Mouse (Mus musculus): ENCODE results near the gene B230104I21Rik. TPM values are rescaled to one million over a fixed set of nuclear protein-coding genes. Genes with fewer than 3 reads are reported as not detected.

Gene B230104I21Rik
- polyA plus RNA-seq, 1 experiment from 2014 or later, result not detected

DNA sequence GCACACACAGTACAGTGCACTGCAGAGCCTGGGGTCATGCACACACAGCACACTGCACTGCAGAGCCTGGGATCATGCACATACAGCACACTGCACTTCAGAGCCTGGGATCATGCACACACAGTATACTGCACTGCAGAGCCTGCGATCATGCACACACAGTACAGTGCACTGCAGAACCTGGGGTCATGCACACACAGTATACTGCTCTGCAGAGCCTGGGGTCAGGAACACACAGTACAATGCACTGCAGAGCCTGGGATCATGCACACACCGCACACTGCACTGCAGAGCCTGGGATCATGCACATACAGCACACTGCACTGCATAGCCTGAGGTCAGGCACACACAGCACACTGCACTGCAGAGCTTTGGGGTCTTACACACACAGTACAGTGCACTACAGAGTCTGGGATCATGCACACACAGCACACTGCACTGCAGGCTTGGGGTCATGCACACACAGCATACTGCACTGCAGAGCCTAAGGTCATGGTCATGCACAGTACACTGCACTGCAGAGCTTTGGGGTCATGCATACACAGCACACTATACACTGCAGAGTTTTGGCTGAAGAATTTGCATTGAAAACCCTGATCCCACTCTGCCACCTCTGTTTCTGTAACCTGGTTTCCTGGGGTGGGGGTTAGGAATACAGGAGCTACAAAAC is 23.6 kb upstream of the B230104I21Rik start:
- peak overlapping the region; percentile 53 for H3K27ac ChIP-seq (ENCODE audit: low read depth, low read length)
- H3K9me3 ChIP-seq (ENCODE audit: control insufficient read depth, low read length), result no peaks in the 10 kb centered on the region
- no peak for DNase-seq (ENCODE audit: low spot score)
- 0 out of 2 replicates have a peak, but pooled peaks have one; percentile 42 for ATAC-seq (replicated peaks; ENCODE audit: low FRiP score)
- no peaks in the 10 kb centered on the region for H3K27me3 ChIP-seq (ENCODE audit: control insufficient read depth, insufficient read depth, low read length)
- no peaks in the 10 kb centered on the region for H3K4me1 ChIP-seq (replicated peaks; ENCODE audit: control insufficient read depth, insufficient read depth, low read length)
- no peak overlapping the region for H3K4me3 ChIP-seq (ENCODE audit: low read depth, low read length)
- H3K4me2 ChIP-seq (ENCODE audit: low read depth, low read length, severe bottlenecking), result no peak overlapping the region
- no peak overlapping the region for H3K9ac ChIP-seq (ENCODE audit: low read length)
- WGBS, result 85% methylated on average over 2 of the region's 2 CpGs
- no peaks in the 10 kb centered on the region for H3K36me3 ChIP-seq (ENCODE audit: control insufficient read depth, insufficient read depth, low read length)

- Histone ChIP-seq H3K27me3 (ENCODE audit: control insufficient read depth, insufficient read depth, low read length) (no peaks in the 10 kb centered on the region), H3K27ac (ENCODE audit: low read depth, low read length) (peak overlapping the region; percentile 53), H3K9me3 (ENCODE audit: control insufficient read depth, low read length) (no peaks in the 10 kb centered on the region), H3K9ac (ENCODE audit: low read length) (no peak overlapping the region), H3K4me1 (replicated peaks; ENCODE audit: control insufficient read depth, insufficient read depth, low read length) (no peaks in the 10 kb centered on the region), H3K4me2 (ENCODE audit: low read depth, low read length, severe bottlenecking) (no peak overlapping the region), H3K4me3 (ENCODE audit: low read depth, low read length) (no peak overlapping the region), H3K36me3 (ENCODE audit: control insufficient read depth, insufficient read depth, low read length) (no peaks in the 10 kb centered on the region)
- no peak for DNase-seq (ENCODE audit: low spot score)
- 21% methylated on average over 4 of the region's 4 CpGs for WGBS
- 0 out of 2 replicates have a peak, but pooled peaks have one; percentile 42 for ATAC-seq (replicated peaks; ENCODE audit: low FRiP score)
These were observed 22.8 kb upstream of the B230104I21Rik start for GRCm38 (mm10) chr4:154312935-154313621.

- H3K9me3 ChIP-seq (ENCODE audit: control insufficient read depth, low read length), result no peaks in the 10 kb centered on the region
- H3K27me3 ChIP-seq (ENCODE audit: control insufficient read depth, insufficient read depth, low read length), result no peaks in the 10 kb centered on the region
- 78% methylated on average over 11 of the region's 11 CpGs for WGBS
- H3K4me1 ChIP-seq (replicated peaks; ENCODE audit: control insufficient read depth, insufficient read depth, low read length), result no peaks in the 10 kb centered on the region
- H3K27ac ChIP-seq (ENCODE audit: low read depth, low read length), result peak overlapping the region; percentile 53; the same call in 1 of the 2 replicates
- no peaks in the 10 kb centered on the region for H3K36me3 ChIP-seq (ENCODE audit: control insufficient read depth, insufficient read depth, low read length)
- no peak overlapping the region for H3K4me3 ChIP-seq (ENCODE audit: low read depth, low read length)
- H3K9ac ChIP-seq (ENCODE audit: low read length), result no peak overlapping the region
- ATAC-seq (replicated peaks; ENCODE audit: low FRiP score), result no peak
- H3K4me2 ChIP-seq (ENCODE audit: low read depth, low read length, severe bottlenecking), result no peak overlapping the region
- no peak for DNase-seq (ENCODE audit: low spot score)
These were observed 22.3 kb upstream of the B230104I21Rik start for GRCm38 (mm10) chr4:154313622-154313967.

GRCm38 (mm10) chr4:154325410-154325809 is 10.5 kb upstream of the B230104I21Rik start:
- Histone ChIP-seq H3K9me3 (ENCODE audit: control insufficient read depth, low read length) (no peaks in the 10 kb centered on the region), H3K36me3 (ENCODE audit: control insufficient read depth, insufficient read depth, low read length) (no peaks in the 10 kb centered on the region), H3K9ac (ENCODE audit: low read length) (no peak overlapping the region), H3K4me3 (ENCODE audit: low read depth, low read length) (no peak overlapping the region), H3K4me1 (replicated peaks; ENCODE audit: control insufficient read depth, insufficient read depth, low read length) (no peaks in the 10 kb centered on the region), H3K4me2 (ENCODE audit: low read depth, low read length, severe bottlenecking) (no peak overlapping the region), H3K27me3 (ENCODE audit: control insufficient read depth, insufficient read depth, low read length) (no peaks in the 10 kb centered on the region), H3K27ac (ENCODE audit: low read depth, low read length) (no peak overlapping the region)
- DNase-seq (ENCODE audit: low spot score), result no peak
- WGBS, result 73% methylated on average over 4 of the region's 4 CpGs
- no peak for ATAC-seq (replicated peaks; ENCODE audit: low FRiP score)

DNA sequence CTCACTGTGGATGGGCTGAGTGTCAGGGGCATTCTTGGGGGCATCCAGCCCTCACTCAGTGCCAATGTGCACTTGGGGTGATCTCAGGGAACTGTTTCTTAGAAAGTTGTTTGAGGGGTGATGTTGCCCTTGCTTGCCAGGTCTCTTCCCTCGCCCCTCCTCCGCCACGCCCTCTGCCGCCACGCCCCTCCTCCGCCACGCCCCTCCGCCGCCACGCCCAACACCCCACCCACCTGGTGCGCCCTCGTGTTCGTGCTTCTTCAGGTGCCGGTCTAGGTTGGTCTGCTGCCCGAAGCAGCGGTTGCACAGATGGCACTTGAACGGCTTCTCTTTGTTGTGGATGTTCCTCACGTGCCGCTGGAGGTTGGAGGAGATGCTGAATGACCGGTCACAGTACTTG is 7.5 kb upstream of the B230104I21Rik start:
- Histone ChIP-seq H3K36me3 (ENCODE audit: control insufficient read depth, insufficient read depth, low read length) (no peaks in the 10 kb centered on the region; the same call in 1 of the 2 replicates), H3K9me3 (ENCODE audit: control insufficient read depth, low read length) (no peaks in the 10 kb centered on the region), H3K27ac (ENCODE audit: low read depth, low read length) (no peak overlapping the region), H3K4me1 (replicated peaks; ENCODE audit: control insufficient read depth, insufficient read depth, low read length) (no peaks in the 10 kb centered on the region), H3K4me2 (ENCODE audit: low read depth, low read length, severe bottlenecking) (no peak overlapping the region), H3K4me3 (ENCODE audit: low read depth, low read length) (no peak overlapping the region), H3K9ac (ENCODE audit: low read length) (no peak overlapping the region), H3K27me3 (ENCODE audit: control insufficient read depth, insufficient read depth, low read length) (no peaks in the 10 kb centered on the region)
- DNase-seq (ENCODE audit: low spot score), result no peak
- 7% methylated on average over 14 of the region's 20 CpGs for WGBS
- ATAC-seq (replicated peaks; ENCODE audit: low FRiP score), result no peak

GRCm38 (mm10) chr4:154328836-154329235 is 7.1 kb upstream of the B230104I21Rik start:
- H3K9ac ChIP-seq (ENCODE audit: low read length), result no peak overlapping the region
- no peaks in the 10 kb centered on the region for H3K27me3 ChIP-seq (ENCODE audit: control insufficient read depth, insufficient read depth, low read length)
- H3K4me1 ChIP-seq (replicated peaks; ENCODE audit: control insufficient read depth, insufficient read depth, low read length), result no peaks in the 10 kb centered on the region
- no peak overlapping the region for H3K4me3 ChIP-seq (ENCODE audit: low read depth, low read length)
- no peak overlapping the region for H3K27ac ChIP-seq (ENCODE audit: low read depth, low read length)
- no peaks in the 10 kb centered on the region; the same call in 1 of the 2 replicates for H3K36me3 ChIP-seq (ENCODE audit: control insufficient read depth, insufficient read depth, low read length)
- DNase-seq (ENCODE audit: low spot score), result peak; percentile 87
- ATAC-seq (replicated peaks; ENCODE audit: low FRiP score), result peak; percentile 57
- no peaks in the 10 kb centered on the region for H3K9me3 ChIP-seq (ENCODE audit: control insufficient read depth, low read length)
- WGBS, result 5% methylated on average over 6 of the region's 6 CpGs
- no peak overlapping the region for H3K4me2 ChIP-seq (ENCODE audit: low read depth, low read length, severe bottlenecking)

GRCm38 (mm10) chr4:154330001-154330400 is 5.9 kb upstream of the B230104I21Rik start:
- no peaks in the 10 kb centered on the region for H3K4me1 ChIP-seq (replicated peaks; ENCODE audit: control insufficient read depth, insufficient read depth, low read length)
- no peak overlapping the region for H3K4me3 ChIP-seq (ENCODE audit: low read depth, low read length)
- DNase-seq (ENCODE audit: low spot score), result no peak
- H3K9ac ChIP-seq (ENCODE audit: low read length), result no peak overlapping the region; the same call in 1 of the 2 replicates
- no peaks in the 10 kb centered on the region for H3K27me3 ChIP-seq (ENCODE audit: control insufficient read depth, insufficient read depth, low read length)
- H3K27ac ChIP-seq (ENCODE audit: low read depth, low read length), result no peak overlapping the region
- WGBS, result 92% methylated on average over 7 of the region's 7 CpGs
- no peaks in the 10 kb centered on the region; the same call in 1 of the 2 replicates for H3K36me3 ChIP-seq (ENCODE audit: control insufficient read depth, insufficient read depth, low read length)
- no peak for ATAC-seq (replicated peaks; ENCODE audit: low FRiP score)
- no peak overlapping the region for H3K4me2 ChIP-seq (ENCODE audit: low read depth, low read length, severe bottlenecking)
- no peaks in the 10 kb centered on the region for H3K9me3 ChIP-seq (ENCODE audit: control insufficient read depth, low read length)

GRCm38 (mm10) chr4:154331271-154331670 is 4.7 kb upstream of the B230104I21Rik start:
- Histone ChIP-seq H3K36me3 (ENCODE audit: control insufficient read depth, insufficient read depth, low read length) (no peaks in the 10 kb centered on the region; the same call in 1 of the 2 replicates), H3K4me2 (ENCODE audit: low read depth, low read length, severe bottlenecking) (no peak overlapping the region), H3K9ac (ENCODE audit: low read length) (no peak overlapping the region), H3K4me1 (replicated peaks; ENCODE audit: control insufficient read depth, insufficient read depth, low read length) (peaks cover 7% of the 10 kb centered on the region; the same call in 1 of the 2 replicates), H3K27ac (ENCODE audit: low read depth, low read length) (no peak overlapping the region), H3K9me3 (ENCODE audit: control insufficient read depth, low read length) (no peaks in the 10 kb centered on the region), H3K4me3 (ENCODE audit: low read depth, low read length) (no peak overlapping the region), H3K27me3 (ENCODE audit: control insufficient read depth, insufficient read depth, low read length) (no peaks in the 10 kb centered on the region)
- WGBS, result 56% methylated on average over 12 of the region's 12 CpGs
- no peak for ATAC-seq (replicated peaks; ENCODE audit: low FRiP score)
- no peak for DNase-seq (ENCODE audit: low spot score)

Measured in forebrain, embryonic 11.5 days (tissue).